Mouse (Mus musculus): ENCODE results near the gene Grk1. TPM values are rescaled to one million over a fixed set of nuclear protein-coding genes. Genes with fewer than 3 reads are reported as not detected.
A peak's percentile ranks its signal among the peaks of the same experiment; 100 is the strongest.

Grk1 gene
- total RNA-seq, 2 experiments from 2014 or later = not detected

DNA sequence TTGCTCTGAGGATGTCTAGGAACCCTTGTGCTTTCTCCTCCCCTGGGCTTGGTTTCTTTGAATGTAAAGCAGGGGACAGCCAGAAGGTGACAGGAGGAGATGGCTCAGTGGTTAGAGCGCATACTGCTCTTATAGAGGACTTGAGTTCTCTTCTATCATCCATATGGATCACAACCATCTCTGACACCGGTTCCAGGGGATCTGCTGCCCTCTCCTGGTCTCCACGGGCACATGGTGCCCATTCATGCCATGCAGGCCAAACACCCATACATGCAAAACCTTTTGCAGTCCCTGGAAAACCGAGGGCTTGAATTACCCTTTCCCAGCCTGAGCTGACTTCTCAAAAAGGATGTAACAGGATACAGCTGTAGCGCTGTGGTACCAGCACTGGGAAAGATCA is 62.1 kb downstream of the Grk1 start:
- peak; percentile 77 for TF ChIP-seq CTCF (conservative IDR thresholded peaks at IDR 0.05)
- peak in 1 of 2 experiments; percentile 21 for DNase-seq (ENCODE audit: low spot score in 2 of 2)
- no peak overlapping the region for H3K4me3 ChIP-seq
- H3K27ac ChIP-seq = no peak overlapping the region

DNA sequence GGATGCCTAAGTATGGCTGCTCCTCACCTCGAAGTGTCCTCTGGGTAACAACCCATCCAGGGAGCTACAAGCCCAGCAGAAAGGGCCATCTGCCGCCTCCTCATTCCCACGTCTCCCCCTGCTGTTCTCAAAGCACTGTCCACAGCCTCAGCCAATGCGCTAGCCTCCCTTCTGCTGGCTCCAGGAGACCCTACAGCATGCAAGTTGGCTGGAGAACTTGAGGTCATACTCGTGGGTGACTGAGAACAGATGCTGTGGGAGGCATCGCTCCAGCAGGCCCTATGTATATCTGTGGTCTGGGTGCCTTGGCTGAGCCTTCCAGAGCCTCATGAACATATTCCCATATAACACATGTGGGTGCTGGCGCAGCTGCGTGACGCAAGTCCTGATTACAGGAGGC is 63.9 kb downstream of the Grk1 start:
- H3K27ac ChIP-seq = no peak overlapping the region
- DNase-seq (ENCODE audit: low spot score in 2 of 2) = no peak
- no peak overlapping the region for H3K4me3 ChIP-seq
- TF ChIP-seq CTCF (conservative IDR thresholded peaks at IDR 0.05) = no peak

DNA sequence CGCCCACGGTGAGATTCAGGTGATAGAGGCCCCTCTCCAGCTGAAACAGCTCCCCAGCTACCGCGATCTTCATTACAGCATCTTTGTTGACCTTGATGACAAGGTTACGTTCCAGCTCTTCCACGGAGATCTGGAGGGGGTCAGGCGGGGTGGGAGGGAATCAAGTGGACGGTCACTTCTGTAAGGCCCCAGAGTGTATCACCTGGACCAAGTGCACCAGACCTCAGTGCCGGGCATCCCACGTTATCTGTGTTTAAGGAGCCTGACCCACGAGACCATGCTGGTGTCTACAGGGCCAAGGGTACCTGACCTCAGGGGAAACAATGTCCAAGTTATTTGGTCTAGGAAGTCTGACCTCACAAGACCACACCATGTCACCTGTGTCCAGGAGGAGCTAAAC is 66.6 kb downstream of the Grk1 start:
- TF ChIP-seq CTCF (conservative IDR thresholded peaks at IDR 0.05) = no peak

More for the DNA sequence above, 66.6 kb downstream of the Grk1 start:
- Histone ChIP-seq H3K4me3 (no peak overlapping the region), H3K27ac (no peak overlapping the region)
- DNase-seq (ENCODE audit: low spot score in 2 of 2) = no peak

Other genes starting within 250 kb of the Grk1 start
- 100 to 1,000 TPM; 241 to 248 TPM for gene Lamp1, start 245.9 kb upstream of the Grk1 start, total RNA-seq (2021)
- gene Grtp1, start 204.5 kb upstream of the Grk1 start, total RNA-seq (2021) = 1 to 10 TPM; 4.0 to 4.1 TPM
- 1 to 10 TPM in 1 of 2 experiments, under 1 TPM in 1; 0.67 to 1.1 TPM for gene Adprhl1, start 150.9 kb upstream of the Grk1 start, total RNA-seq (2021)
- 10 to 100 TPM; 36.4 to 40.1 TPM for gene Dcun1d2, start 117.0 kb upstream of the Grk1 start, total RNA-seq (2021)
- 10 to 100 TPM; 42.8 to 42.9 TPM for gene Tmco3, start 116.9 kb upstream of the Grk1 start, total RNA-seq (2021)
- gene Tfdp1, start 66.3 kb upstream of the Grk1 start, total RNA-seq (2021) = 10 to 100 TPM; 66.1 to 66.7 TPM
- gene Atp4b, start 8.3 kb upstream of the Grk1 start, total RNA-seq (2021) = not detected
- 1 to 10 TPM; 5.2 TPM for gene Tmem255b, start 30.1 kb downstream of the Grk1 start, total RNA-seq (2021)
- 10 to 100 TPM; 81.2 to 85.1 TPM for gene Gas6, start 89.4 kb downstream of the Grk1 start, total RNA-seq (2021)
- not detected for gene 1700029H14Rik, start 157.4 kb downstream of the Grk1 start, total RNA-seq (2021)

Data from layer of hippocampus, adult 2 months (tissue).